ENCODE assay signal across 9 mouse cellular contexts in genomic region chr8:70697366-70698250, GRCm38 (mm10). TPM values are rescaled to one million over a fixed set of nuclear protein-coding genes. Genes with fewer than 3 reads are reported as not detected.
DNase-seq lines count a peak whose midpoint lies in the region; ATAC-seq and TF ChIP-seq lines count a peak whose summit lies in the region.
"Had no signal": no experiment of that assay in that cellular context is flagged by ENCODE, and none has a peak within 500 bp of the region (broad histone marks: within the 10 kb centered on the region; RNA-seq: fewer than 3 reads in every experiment).

No protein-coding gene starts in this region.

- no peak for TF ChIP-seq POLR2A in lung, adult 2 months (IDR thresholded peaks at IDR 0.05; ENCODE audit: borderline replicate concordance, extremely low read depth, low read depth, low read length)
- TF ChIP-seq POLR2A in myocyte (IDR thresholded peaks at IDR 0.05; ENCODE audit: insufficient read length, low read depth): no peak

- H3K9me3 ChIP-seq in embryonic facial prominence, embryonic 12.5 days: no peaks in the 10 kb centered on the region
- no peaks in the 10 kb centered on the region for H3K9me3 ChIP-seq in hindbrain, postnatal 0 days (ENCODE audit: low read length)

- H3K4me3 ChIP-seq in lung, adult 2 months (replicated peaks; ENCODE audit: extremely low read depth, low read depth, low read length): peak overlapping the region; percentile 35
- peak overlapping the region; percentile 86 for H3K4me3 ChIP-seq in embryonic facial prominence, embryonic 12.5 days
- H3K4me3 ChIP-seq in hindbrain, postnatal 0 days (ENCODE audit: low read length): peak overlapping the region; percentile 90
- peak overlapping the region; percentile 94 for H3K4me3 ChIP-seq in myocyte

- peak overlapping the region; percentile 68 for H3K4me2 ChIP-seq in embryonic facial prominence, embryonic 12.5 days (replicated peaks)
- H3K4me2 ChIP-seq in hindbrain, postnatal 0 days (ENCODE audit: low read depth, low read length): peak overlapping the region; percentile 61
- H3K4me2 ChIP-seq in myocyte (ENCODE audit: low read depth): peak overlapping the region; percentile 83

- H3K9ac ChIP-seq in embryonic facial prominence, embryonic 12.5 days: peak overlapping the region; percentile 38; the same call in 1 of the 2 replicates
- peak overlapping the region; percentile 98 for H3K9ac ChIP-seq in hindbrain, postnatal 0 days (replicated peaks; ENCODE audit: low read length)

- no peak for DNase-seq in lung, adult 2 months
- no peak for DNase-seq in lung, postnatal 10 days
- no peak for DNase-seq in hindbrain, postnatal 0 days (ENCODE audit: low spot score)
- no peak for DNase-seq in right cerebral cortex, postnatal 36 days (ENCODE audit: low spot score in 2 of 2)
- no peak for DNase-seq in frontal cortex, adult 2 months (ENCODE audit: extremely low spot score in 1 of 2, low spot score in 1 of 2)

- H3K27me3 ChIP-seq in embryonic facial prominence, embryonic 12.5 days: no peaks in the 10 kb centered on the region
- no peaks in the 10 kb centered on the region for H3K27me3 ChIP-seq in hindbrain, postnatal 0 days (ENCODE audit: insufficient read depth, low read length)
- no peaks in the 10 kb centered on the region for H3K27me3 ChIP-seq in myocyte (ENCODE audit: control insufficient read depth, insufficient read depth, insufficient read length)

- peak overlapping the region; percentile 68 for H3ac ChIP-seq in myocyte (ENCODE audit: control insufficient read depth, insufficient read length)

- peaks cover 16% of the 10 kb centered on the region for H3K4me1 ChIP-seq in lung, adult 2 months (ENCODE audit: control insufficient read depth, insufficient read depth, low read length)
- peaks cover 50% of the 10 kb centered on the region for H3K4me1 ChIP-seq in embryonic facial prominence, embryonic 12.5 days
- peaks cover 18% of the 10 kb centered on the region for H3K4me1 ChIP-seq in hindbrain, postnatal 0 days (ENCODE audit: insufficient read depth, low read length)

- H3K79me2 ChIP-seq in myocyte (ENCODE audit: control insufficient read depth, insufficient read depth): peaks cover 20% of the 10 kb centered on the region

- TF ChIP-seq CTCF in lung, adult 2 months (IDR thresholded peaks at IDR 0.05; ENCODE audit: insufficient read depth, low read length): no peak
- no peak for TF ChIP-seq CTCF in hindbrain, postnatal 0 days (IDR thresholded peaks at IDR 0.05; ENCODE audit: low read depth)

- 63% methylated on average over 12 of the region's 12 CpGs for WGBS in lung, adult 2 months
- WGBS in embryonic facial prominence, embryonic 12.5 days: 69% methylated on average over 12 of the region's 12 CpGs
- 73% methylated on average over 12 of the region's 12 CpGs for WGBS in hindbrain, postnatal 0 days

- H3K27ac ChIP-seq in embryonic facial prominence, embryonic 12.5 days: peak overlapping the region; percentile 98
- peak overlapping the region; percentile 99 for H3K27ac ChIP-seq in hindbrain, postnatal 0 days

- no peak for ATAC-seq in embryonic facial prominence, embryonic 12.5 days (ENCODE audit: insufficient number of reproducible peaks, insufficient read depth, low FRiP score, low TSS enrichment)
- no peak for ATAC-seq in hindbrain, postnatal 0 days
- no peak for ATAC-seq in monocyte, adult 5-6 weeks (replicated peaks; ENCODE audit: insufficient number of reproducible peaks, low FRiP score, low TSS enrichment, poor library complexity, severe bottlenecking)

- H3K36me3 ChIP-seq in embryonic facial prominence, embryonic 12.5 days: no peaks in the 10 kb centered on the region
- H3K36me3 ChIP-seq in hindbrain, postnatal 0 days (ENCODE audit: insufficient read depth, low read length): 0 out of 2 replicates have a peak, but pooled peaks cover under 1% of the 10 kb centered on the region
- H3K36me3 ChIP-seq in myocyte (ENCODE audit: control insufficient read depth, insufficient read depth): no peaks in the 10 kb centered on the region

TF ChIP-seq in myocyte, 11 proteins besides CTCF, POLR2A, EP300 and RAD21:
- TF ChIP-seq SRF (IDR thresholded peaks at IDR 0.05; ENCODE audit: control insufficient read depth, insufficient read length, low read depth) (no peak), MYOG (IDR thresholded peaks at IDR 0.05; ENCODE audit: control insufficient read depth in 1 of 3, insufficient read depth in 1 of 3, insufficient read length in 2 of 3, low read depth in 2 of 3) (no peak), CEBPB (IDR thresholded peaks at IDR 0.05; ENCODE audit: insufficient read depth, poor library complexity, severe bottlenecking) (no peak), TCF3 (IDR thresholded peaks at IDR 0.05; ENCODE audit: insufficient read length, low read depth) (no peak), MYOD1 (IDR thresholded peaks at IDR 0.05; ENCODE audit: control insufficient read depth in 1 of 3, insufficient read length in 2 of 3, low read depth in 2 of 3) (no peak), POLR2AphosphoS2 (IDR thresholded peaks at IDR 0.05; ENCODE audit: insufficient read length, low read depth) (no peak), MAX (IDR thresholded peaks at IDR 0.05; ENCODE audit: low read depth) (no peak), REST (IDR thresholded peaks at IDR 0.05; ENCODE audit: insufficient read depth, insufficient read length) (no peak)

RNA-seq across cellular contexts. Expression of gene Jund, which starts 1.1 kb away (rescaled TPM):
- 378 and 717 TPM in 2 replicates for polyA plus RNA-seq in lung, adult 2 months (2012; rRNA removed)
- polyA plus RNA-seq in embryonic facial prominence, embryonic 12.5 days (2016; fragmentation: Nextera tagmentation; extraction: Ambion mirVana): 142 and 150 TPM in 2 replicates
- total RNA-seq in hindbrain, postnatal 0 days (2014; rRNA removed): 486 and 650 TPM in 2 replicates
- polyA plus RNA-seq in hindbrain, postnatal 0 days (2015; fragmentation: Nextera tagmentation; extraction: Ambion mirVana): 90.4 and 96.3 TPM in 2 replicates
- polyA plus RNA-seq in myocyte (2012; fragmentation: generic; extraction: Trizol): 246 TPM
- 131 to 182 TPM (median 168 TPM) in 3 replicates for total RNA-seq in monocyte, adult 5-6 weeks (2017)
- 226 and 228 TPM in 2 replicates for polyA plus RNA-seq in frontal cortex, adult 2 months (2012; rRNA removed)

RNA-seq across cellular contexts. Expression of gene Iqcn, which starts 5.6 kb away (rescaled TPM):
- 0.03 TPM in 1 of 2 replicates, not detected in the other for polyA plus RNA-seq in lung, adult 2 months (2012; rRNA removed)
- polyA plus RNA-seq in embryonic facial prominence, embryonic 12.5 days (2016; fragmentation: Nextera tagmentation; extraction: Ambion mirVana): not detected in 2 replicates
- 0.05 and 0.18 TPM in 2 replicates for total RNA-seq in hindbrain, postnatal 0 days (2014; rRNA removed)
- polyA plus RNA-seq in hindbrain, postnatal 0 days (2015; fragmentation: Nextera tagmentation; extraction: Ambion mirVana): 0.05 and 0.08 TPM in 2 replicates
- polyA plus RNA-seq in myocyte (2012; fragmentation: generic; extraction: Trizol): 0.02 TPM
- 0.67 to 0.78 TPM in 2 of 3 replicates, not detected in the other for total RNA-seq in monocyte, adult 5-6 weeks (2017)
- 0.32 and 0.40 TPM in 2 replicates for polyA plus RNA-seq in frontal cortex, adult 2 months (2012; rRNA removed)
- total RNA-seq: megakaryocyte progenitor cell, adult 5-6 weeks had no signal

RNA-seq across cellular contexts. Expression of gene Gm3336, which starts 20.7 kb away (rescaled TPM):
- polyA plus RNA-seq in lung, adult 2 months (2012; rRNA removed): 0.43 and 1.2 TPM in 2 replicates
- polyA plus RNA-seq in embryonic facial prominence, embryonic 12.5 days (2016; fragmentation: Nextera tagmentation; extraction: Ambion mirVana): not detected in 2 replicates
- total RNA-seq in hindbrain, postnatal 0 days (2014; rRNA removed): not detected in 2 replicates
- polyA plus RNA-seq in hindbrain, postnatal 0 days (2015; fragmentation: Nextera tagmentation; extraction: Ambion mirVana): not detected in 2 replicates
- 0.23 TPM for polyA plus RNA-seq in myocyte (2012; fragmentation: generic; extraction: Trizol)
- total RNA-seq in monocyte, adult 5-6 weeks (2017): not detected in 3 replicates
- polyA plus RNA-seq in frontal cortex, adult 2 months (2012; rRNA removed): 0.12 TPM in 1 of 2 replicates, not detected in the other

RNA-seq across cellular contexts. Expression of gene Lsm4, which starts 24.6 kb away (rescaled TPM):
- 75.2 and 76.3 TPM in 2 replicates for polyA plus RNA-seq in lung, adult 2 months (2012; rRNA removed)
- polyA plus RNA-seq in embryonic facial prominence, embryonic 12.5 days (2016; fragmentation: Nextera tagmentation; extraction: Ambion mirVana): 303 and 326 TPM in 2 replicates
- 301 and 453 TPM in 2 replicates for total RNA-seq in hindbrain, postnatal 0 days (2014; rRNA removed)
- 188 and 190 TPM in 2 replicates for polyA plus RNA-seq in hindbrain, postnatal 0 days (2015; fragmentation: Nextera tagmentation; extraction: Ambion mirVana)
- 178 TPM for polyA plus RNA-seq in myocyte (2012; fragmentation: generic; extraction: Trizol)
- 69.1 to 93.3 TPM (median 80.9 TPM) in 3 replicates for total RNA-seq in monocyte, adult 5-6 weeks (2017)
- 113 and 128 TPM in 2 replicates for polyA plus RNA-seq in frontal cortex, adult 2 months (2012; rRNA removed)

RNA-seq across cellular contexts. Expression of gene Pde4c, which starts 25.9 kb away (rescaled TPM):
- polyA plus RNA-seq in lung, adult 2 months (2012; rRNA removed): 4.1 and 5.5 TPM in 2 replicates
- polyA plus RNA-seq in embryonic facial prominence, embryonic 12.5 days (2016; fragmentation: Nextera tagmentation; extraction: Ambion mirVana): 0.17 and 0.29 TPM in 2 replicates
- 0.26 and 0.72 TPM in 2 replicates for total RNA-seq in hindbrain, postnatal 0 days (2014; rRNA removed)
- 0.20 and 0.31 TPM in 2 replicates for polyA plus RNA-seq in hindbrain, postnatal 0 days (2015; fragmentation: Nextera tagmentation; extraction: Ambion mirVana)
- 0.10 TPM for polyA plus RNA-seq in myocyte (2012; fragmentation: generic; extraction: Trizol)
- 0.10 to 0.19 TPM in 2 of 3 replicates, not detected in the other for total RNA-seq in monocyte, adult 5-6 weeks (2017)
- 4.6 and 5.1 TPM in 2 replicates for polyA plus RNA-seq in frontal cortex, adult 2 months (2012; rRNA removed)

Comparison
In these comparisons a context has a peak if more than half of its experiments do, and no peak if none do; other contexts are left out.
1. H3K4me3 ChIP-seq: peak in every context shown above with its lines; median percentile 94 in myocyte; 90 in hindbrain, postnatal 0 days; 86 in embryonic facial prominence, embryonic 12.5 days; 35 in lung, adult 2 months.